Mouse (Mus musculus) spleen, adult 2 months (tissue): ENCODE measurements around the gene Wdr18. TPM values are rescaled to one million over a fixed set of nuclear protein-coding genes. Genes with fewer than 3 reads are reported as not detected.

Experiments used
- DNase-seq, 2 experiments: peaks; one replicate each; pipeline versions ENCODE4 v3.0.0 to v3.0.0-alpha.2; 2012 to 2021; ENCODE audit warnings: low spot score in 2 of 2, low read depth in 1 of 2
- H3K27ac ChIP-seq: fragments of 200-500 bp; 2 replicates; pipeline ENCODE4 v1.5.1; 2012; ENCODE audit warnings: low read length, inconsistent platforms; ENCODE audit not compliant: insufficient read depth
- H3K27me3 ChIP-seq: fragments of 200-500 bp; 2 replicates; pipeline ENCODE4 v1.6.1; 2012; ENCODE audit warnings: mild to moderate bottlenecking, moderate library complexity, low read length, inconsistent platforms; ENCODE audit not compliant: control insufficient read depth, insufficient read depth
- H3K36me3 ChIP-seq: fragments of 200-500 bp; 2 replicates; pipeline ENCODE4 v1.6.1; 2012; ENCODE audit warnings: mild to moderate bottlenecking, low read length, inconsistent platforms; ENCODE audit not compliant: control insufficient read depth, insufficient read depth
- H3K4me1 ChIP-seq: fragments of 200-500 bp; 2 replicates; pipeline ENCODE4 v1.6.1; 2011; ENCODE audit warnings: inconsistent platforms; ENCODE audit not compliant: control insufficient read depth, insufficient read depth, insufficient read length
- H3K4me3 ChIP-seq: fragments of 200-500 bp; 2 replicates; pipeline ENCODE4 v1.5.1; 2011; ENCODE audit warnings: mild to moderate bottlenecking, inconsistent platforms; ENCODE audit not compliant: insufficient read depth, insufficient read length; ENCODE audit errors: extremely low read depth
- CTCF ChIP-seq: fragments of 200-500 bp; IDR thresholded peaks from 2 replicates; pipeline ENCODE4 v1.5.1; 2011; ENCODE audit warnings: mild to moderate bottlenecking, inconsistent platforms; ENCODE audit not compliant: insufficient read depth, insufficient read length, insufficient replicate concordance; ENCODE audit errors: extremely low read depth
- POLR2A ChIP-seq: fragments of 200-500 bp; IDR thresholded peaks from 2 replicates; pipeline ENCODE4 v1.6.1; 2011; ENCODE audit warnings: low read depth, low read length, inconsistent platforms
- WGBS: fragments of 180-500 bp; shearing (Covaris S2); methylation state at CpG from one replicate; pipeline ENCODE4 v1.1.7; 2018; 5-methylcytosine and 5-hydroxymethylcytosine counted together
- polyA plus RNA-seq: library from polyadenylated mRNA; depleted of rRNA; stranded (reverse); fragments of >200 nt; gene quantifications from 2 replicates; pipeline ENCODE4 v1.2.3, GENCODE M21; 2012

Gene Wdr18
- polyA plus RNA-seq, 1 experiment, result 41.2 TPM

DNA sequence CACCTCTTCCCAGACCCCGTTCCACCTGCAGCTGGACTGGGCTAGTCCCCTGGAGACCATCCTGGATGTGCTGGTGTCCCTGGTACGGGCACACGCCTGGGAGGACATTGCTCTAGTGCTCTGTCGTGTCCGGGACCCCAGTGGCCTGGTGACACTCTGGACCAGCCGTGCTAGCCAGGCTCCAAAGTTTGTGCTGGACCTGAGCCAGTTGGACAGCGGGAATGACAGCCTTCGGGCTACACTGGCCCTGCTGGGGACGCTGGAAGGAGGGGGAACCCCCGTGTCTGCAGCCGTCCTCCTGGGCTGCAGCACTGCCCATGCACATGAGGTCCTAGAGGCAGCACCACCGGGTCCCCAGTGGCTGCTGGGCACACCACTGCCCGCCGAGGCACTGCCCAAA, 12.9 kb downstream of the Wdr18 start:
- Histone ChIP-seq H3K4me3 (no peak overlapping the region), H3K36me3 (peaks cover 31% of the 10 kb centered on the region), H3K27ac (no peak overlapping the region), H3K27me3 (peaks cover 10% of the 10 kb centered on the region), H3K4me1 (no peaks in the 10 kb centered on the region; the same call in 1 of the 2 replicates)
- no peak for TF ChIP-seq POLR2A
- TF ChIP-seq CTCF, result no peak
- WGBS, result 77% methylated on average over 14 of the region's 14 CpGs
- DNase-seq, result no peak

DNA sequence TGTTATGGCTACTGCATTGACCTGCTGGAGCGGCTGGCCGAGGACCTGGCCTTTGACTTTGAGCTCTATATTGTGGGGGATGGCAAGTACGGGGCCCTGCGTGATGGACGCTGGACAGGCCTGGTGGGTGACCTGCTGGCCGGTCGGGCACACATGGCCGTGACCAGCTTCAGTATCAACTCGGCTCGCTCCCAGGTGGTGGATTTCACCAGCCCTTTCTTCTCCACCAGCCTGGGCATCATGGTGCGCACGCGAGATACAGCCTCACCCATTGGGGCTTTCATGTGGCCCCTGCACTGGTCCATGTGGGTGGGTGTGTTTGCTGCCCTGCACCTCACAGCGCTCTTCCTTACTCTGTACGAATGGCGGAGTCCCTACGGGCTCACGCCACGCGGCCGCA, 14.1 kb downstream of the Wdr18 start:
- no peak for DNase-seq
- no peak for TF ChIP-seq POLR2A
- TF ChIP-seq CTCF, result no peak
- WGBS, result 93% methylated on average over 21 of the region's 21 CpGs
- Histone ChIP-seq H3K36me3 (peaks cover 36% of the 10 kb centered on the region), H3K27ac (no peak overlapping the region), H3K27me3 (peaks cover 10% of the 10 kb centered on the region), H3K4me3 (no peak overlapping the region), H3K4me1 (no peaks in the 10 kb centered on the region; the same call in 1 of the 2 replicates)

DNA sequence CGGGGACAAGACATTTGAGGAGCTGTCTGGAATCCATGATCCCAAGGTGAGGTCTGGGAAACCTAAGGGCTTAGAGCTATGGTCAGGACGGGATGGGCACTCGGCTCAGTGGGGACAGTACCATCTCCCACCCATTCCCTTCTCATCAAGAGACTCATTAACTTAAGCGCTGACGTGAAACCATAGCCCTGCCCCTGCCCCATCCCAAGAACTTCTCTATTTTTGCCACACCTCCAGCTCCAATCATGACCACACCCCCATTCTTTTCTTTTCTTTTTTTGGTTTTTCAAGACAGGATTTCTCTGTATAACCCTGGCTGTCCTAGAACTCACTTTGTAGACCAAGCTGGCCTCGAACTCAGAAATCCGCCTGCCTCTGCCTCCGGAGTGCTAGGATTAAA, 14.7 kb downstream of the Wdr18 start:
- H3K36me3 ChIP-seq, result peaks cover 40% of the 10 kb centered on the region
- peaks cover 10% of the 10 kb centered on the region for H3K27me3 ChIP-seq
- WGBS, result 74% methylated on average over 8 of the region's 8 CpGs
- TF ChIP-seq CTCF (no peak), POLR2A (no peak)
- no peaks in the 10 kb centered on the region; the same call in 1 of the 2 replicates for H3K4me1 ChIP-seq
- no peak overlapping the region for H3K4me3 ChIP-seq
- no peak overlapping the region for H3K27ac ChIP-seq
- no peak for DNase-seq

DNA sequence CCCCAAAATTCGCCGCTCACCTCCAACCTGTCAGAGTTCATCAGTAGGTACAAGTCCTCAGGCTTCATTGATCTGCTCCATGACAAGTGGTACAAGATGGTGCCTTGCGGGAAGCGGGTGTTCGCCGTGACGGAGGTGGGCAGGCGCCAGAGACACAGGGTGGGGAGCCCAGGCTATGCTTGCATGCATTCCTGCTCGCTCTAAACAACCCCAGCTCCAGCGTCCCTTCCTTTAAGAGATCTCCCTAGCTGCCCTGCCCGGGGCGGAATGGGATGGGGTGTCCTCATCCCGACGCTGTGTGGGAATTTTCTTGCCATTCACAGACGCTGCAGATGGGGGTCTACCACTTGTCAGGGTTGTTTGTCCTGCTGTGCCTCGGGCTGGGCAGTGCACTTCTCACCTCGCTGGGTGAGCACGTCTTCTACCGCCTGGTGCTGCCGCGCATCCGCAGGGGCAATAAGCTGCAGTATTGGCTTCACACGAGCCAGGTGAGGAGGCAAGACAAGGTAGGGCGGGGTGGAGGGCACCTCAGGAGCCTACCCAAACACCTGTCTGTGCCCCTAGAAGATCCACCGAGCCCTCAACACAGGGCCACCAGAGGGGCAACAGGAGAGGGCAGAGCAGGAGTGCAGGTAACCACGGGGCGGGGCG, 16.2 kb downstream of the Wdr18 start:
- TF ChIP-seq CTCF, result no peak
- no peak for TF ChIP-seq POLR2A
- no peak overlapping the region for H3K27ac ChIP-seq
- DNase-seq, result no peak
- H3K4me1 ChIP-seq, result no peaks in the 10 kb centered on the region
- peaks cover 40% of the 10 kb centered on the region for H3K36me3 ChIP-seq
- H3K4me3 ChIP-seq, result no peak overlapping the region
- peaks cover 2% of the 10 kb centered on the region; the same call in 1 of the 2 replicates for H3K27me3 ChIP-seq
- 96% methylated on average over 28 of the region's 28 CpGs for WGBS

DNA sequence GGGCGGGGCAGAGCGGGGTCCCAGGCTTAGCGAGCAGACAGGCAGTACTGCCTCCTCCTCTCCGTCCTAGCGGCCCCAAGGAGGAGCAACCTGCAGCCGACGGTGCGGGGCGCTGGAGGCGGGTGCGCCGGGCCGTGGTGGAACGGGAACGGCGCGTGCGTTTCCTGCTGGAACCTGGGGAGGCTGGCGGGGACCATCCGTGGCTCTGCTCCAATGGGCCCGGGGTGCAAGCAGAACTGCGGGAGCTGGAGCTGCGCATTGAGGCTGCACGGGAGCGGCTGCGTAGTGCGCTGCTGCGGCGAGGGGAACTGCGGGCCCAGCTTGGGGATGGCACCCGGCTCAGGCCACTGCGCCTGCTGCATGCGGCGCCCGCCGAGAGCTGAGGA, 16.8 kb downstream of the Wdr18 start:
- 95% methylated on average over 33 of the region's 36 CpGs for WGBS
- peaks cover 40% of the 10 kb centered on the region for H3K36me3 ChIP-seq
- no peak for TF ChIP-seq CTCF

DNA sequence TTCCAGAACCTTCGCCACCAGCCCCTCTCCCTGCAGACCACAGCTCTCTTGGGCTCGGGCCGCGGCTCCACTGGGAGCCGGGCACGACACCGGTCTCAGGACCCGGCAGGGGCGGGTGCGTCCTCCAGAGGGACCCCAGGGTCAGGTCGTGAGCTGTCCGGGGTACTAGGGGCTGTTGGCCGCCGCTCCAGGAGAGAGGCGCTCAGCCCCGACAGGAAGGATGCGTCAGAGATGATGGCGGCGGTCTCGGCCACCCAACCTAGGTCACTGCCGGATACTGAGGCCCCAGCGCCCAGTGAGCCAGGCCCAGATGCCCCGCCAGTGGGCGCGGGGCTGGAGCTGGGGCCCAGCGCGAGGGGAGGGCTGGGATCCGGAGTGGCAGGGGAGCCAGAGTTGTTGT, 17.4 kb downstream of the Wdr18 start:
- Histone ChIP-seq H3K36me3 (peaks cover 40% of the 10 kb centered on the region), H3K4me1 (0 out of 2 replicates have a peak, but pooled peaks cover 2% of the 10 kb centered on the region), H3K27ac (no peak overlapping the region), H3K4me3 (no peak overlapping the region), H3K27me3 (no peaks in the 10 kb centered on the region)
- DNase-seq, result no peak
- TF ChIP-seq POLR2A, result no peak
- TF ChIP-seq CTCF, result no peak
- 97% methylated on average over 28 of the region's 28 CpGs for WGBS

More for the DNA sequence above, 16.8 kb downstream of the Wdr18 start:
- Histone ChIP-seq H3K27me3 (no peaks in the 10 kb centered on the region), H3K4me1 (no peaks in the 10 kb centered on the region), H3K4me3 (no peak overlapping the region), H3K27ac (no peak overlapping the region)
- no peak for DNase-seq

DNA sequence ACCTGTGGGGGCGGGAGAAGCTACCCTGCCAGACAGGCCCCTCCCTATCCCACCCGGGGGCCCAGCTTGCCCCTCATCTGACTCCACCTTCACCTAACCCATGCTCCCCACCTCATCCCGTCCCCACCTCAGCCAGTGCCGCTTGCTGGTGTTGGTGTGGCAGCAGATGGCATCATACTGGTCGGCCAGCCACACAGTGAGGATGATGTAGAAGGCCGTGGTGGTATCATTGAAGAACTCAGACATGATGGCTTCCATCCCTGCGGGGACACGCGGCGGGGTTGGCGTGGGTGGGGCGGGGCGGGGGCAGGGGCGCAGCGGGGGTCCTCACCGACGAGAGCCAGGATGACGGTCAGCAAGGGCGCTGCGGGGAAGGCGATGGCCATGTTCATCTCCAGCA, 18.1 kb downstream of the Wdr18 start:
- Histone ChIP-seq H3K36me3 (peaks cover 40% of the 10 kb centered on the region), H3K27me3 (no peaks in the 10 kb centered on the region), H3K4me1 (peaks cover 8% of the 10 kb centered on the region; the same call in 1 of the 2 replicates), H3K27ac (no peak overlapping the region), H3K4me3 (no peak overlapping the region)
- WGBS, result 97% methylated on average over 21 of the region's 21 CpGs
- no peak for DNase-seq
- TF ChIP-seq POLR2A (no peak), CTCF (no peak)
